Mouse (Mus musculus): ENCODE results near the gene Baz2b.

Gene Baz2b

DNA sequence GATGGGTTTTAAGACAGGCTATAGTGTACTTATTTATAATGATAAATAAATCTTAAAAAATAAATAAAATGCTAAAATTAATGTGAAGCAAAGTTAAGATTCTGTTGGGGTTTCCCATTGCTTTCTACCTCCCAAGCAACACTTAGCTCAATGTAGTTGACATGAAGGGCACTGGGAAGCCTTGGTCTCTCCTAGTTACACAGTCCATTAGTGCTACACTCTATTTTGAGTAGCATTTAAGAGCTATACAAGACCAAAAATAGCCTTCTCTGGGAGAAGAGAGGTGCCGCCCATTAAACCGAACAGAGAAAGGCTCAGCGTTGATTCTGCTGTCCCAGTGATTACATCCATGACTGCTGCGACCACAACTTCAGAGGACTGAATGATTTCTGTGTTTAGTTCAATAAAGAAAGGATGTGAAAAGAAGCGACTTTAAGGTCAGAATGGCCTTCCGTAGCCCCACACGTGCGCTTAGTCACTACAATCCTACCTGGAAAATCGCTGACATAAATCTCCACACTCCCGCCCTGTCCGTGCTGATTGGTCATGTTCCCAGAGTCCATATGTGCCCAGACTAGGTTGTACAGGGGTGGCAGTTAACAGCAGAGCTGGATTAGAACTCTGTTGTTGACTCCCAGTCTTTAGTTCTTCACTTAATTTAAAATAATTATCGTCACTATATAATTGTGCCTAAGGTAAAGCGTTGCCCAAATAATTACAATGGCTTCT lies 257.2 kb downstream of the Baz2b start:
- no peaks in the 10 kb centered on the region for H3K36me3 ChIP-seq (ENCODE audit: insufficient read depth, low read length)
- no peaks in the 10 kb centered on the region for H3K4me1 ChIP-seq (replicated peaks; ENCODE audit: low read depth, low read length)
- no peak overlapping the region for H3K4me3 ChIP-seq (replicated peaks; ENCODE audit: low read length)
- no peaks in the 10 kb centered on the region for H3K27me3 ChIP-seq (ENCODE audit: insufficient read depth, low read length)
- no peaks in the 10 kb centered on the region for H3K9me3 ChIP-seq (ENCODE audit: low read length)
- no peak for TF ChIP-seq NANOG (IDR thresholded peaks at IDR 0.05; ENCODE audit: borderline replicate concordance, low read length)

DNA sequence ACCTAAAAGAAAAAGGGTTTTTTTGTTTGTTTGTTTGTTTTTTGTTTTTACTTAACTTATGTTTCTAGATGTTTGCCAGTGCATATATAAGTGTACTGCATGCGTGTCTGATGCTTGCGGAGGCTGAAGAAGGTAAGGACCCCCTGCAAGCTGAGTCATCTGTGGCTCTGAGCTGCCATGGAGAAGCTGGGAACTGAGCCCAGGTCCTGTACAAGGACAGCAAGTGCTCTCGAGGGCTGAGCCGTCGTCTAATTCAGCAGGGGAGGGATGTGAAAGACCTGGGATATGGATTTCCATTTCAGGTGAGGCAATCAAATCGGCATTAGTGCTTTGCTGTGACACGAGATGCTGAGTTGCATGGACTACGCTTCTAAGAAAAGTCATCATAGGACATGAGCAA lies 257.9 kb downstream of the Baz2b start:
- Histone ChIP-seq H3K27me3 (ENCODE audit: insufficient read depth, low read length) (no peaks in the 10 kb centered on the region), H3K4me1 (replicated peaks; ENCODE audit: low read depth, low read length) (no peaks in the 10 kb centered on the region), H3K4me3 (replicated peaks; ENCODE audit: low read length) (no peak overlapping the region), H3K36me3 (ENCODE audit: insufficient read depth, low read length) (no peaks in the 10 kb centered on the region), H3K9me3 (ENCODE audit: low read length) (no peaks in the 10 kb centered on the region)
- TF ChIP-seq NANOG (IDR thresholded peaks at IDR 0.05; ENCODE audit: borderline replicate concordance, low read length) (no peak), POU5F1 (IDR thresholded peaks at IDR 0.05; ENCODE audit: borderline replicate concordance, low read length) (no peak)

DNA sequence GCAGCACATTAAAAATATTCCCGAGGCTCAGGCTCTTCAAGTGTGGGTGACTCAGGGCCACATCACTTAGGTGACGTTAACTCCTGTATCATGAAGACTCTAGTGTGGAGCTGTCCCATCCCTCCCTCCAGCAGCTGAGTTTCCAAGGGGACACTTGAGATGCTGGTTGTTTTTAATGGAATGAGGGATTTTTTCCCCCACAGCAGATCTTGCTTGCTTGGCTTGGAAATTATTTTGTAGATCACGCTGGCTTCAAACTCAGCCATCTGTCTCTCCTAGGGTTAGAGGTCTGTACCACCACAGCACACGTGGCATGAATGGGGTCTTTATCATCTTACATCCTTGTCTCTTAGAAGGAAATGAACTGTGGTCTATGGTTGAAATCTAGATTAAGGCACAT lies 258.5 kb downstream of the Baz2b start:
- TF ChIP-seq POU5F1 (IDR thresholded peaks at IDR 0.05; ENCODE audit: borderline replicate concordance, low read length) (no peak), NANOG (IDR thresholded peaks at IDR 0.05; ENCODE audit: borderline replicate concordance, low read length) (no peak), CTCF (conservative IDR thresholded peaks at IDR 0.05; ENCODE audit: low read length) (no peak)
- no peaks in the 10 kb centered on the region for H3K4me1 ChIP-seq (replicated peaks; ENCODE audit: low read depth, low read length)
- no peak overlapping the region for H3K4me3 ChIP-seq (replicated peaks; ENCODE audit: low read length)
- no peaks in the 10 kb centered on the region for H3K27me3 ChIP-seq (ENCODE audit: insufficient read depth, low read length)
- no peaks in the 10 kb centered on the region for H3K9me3 ChIP-seq (ENCODE audit: low read length)
- no peaks in the 10 kb centered on the region for H3K36me3 ChIP-seq (ENCODE audit: insufficient read depth, low read length)

DNA sequence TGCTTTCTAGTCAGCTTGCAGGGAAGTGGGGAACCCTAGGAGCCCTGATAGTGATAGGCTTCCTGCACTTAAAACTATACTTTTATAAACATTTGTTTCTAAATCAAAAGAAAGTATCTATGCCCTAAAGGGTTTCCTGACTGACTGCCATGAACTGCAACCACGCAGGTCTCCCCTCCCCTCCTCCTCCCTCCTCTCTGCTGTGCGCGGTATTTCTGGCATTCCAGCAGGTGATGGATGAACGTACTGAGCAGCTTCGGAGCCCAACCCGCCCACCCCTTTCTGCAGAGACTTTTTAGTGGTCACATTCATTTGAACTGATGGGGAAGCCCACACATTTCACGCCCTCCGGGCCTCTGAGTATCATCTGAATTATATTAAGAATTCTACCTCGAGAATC lies 273.3 kb downstream of the Baz2b start:
- Histone ChIP-seq H3K4me3 (replicated peaks; ENCODE audit: low read length) (no peak overlapping the region), H3K36me3 (ENCODE audit: insufficient read depth, low read length) (no peaks in the 10 kb centered on the region), H3K4me1 (replicated peaks; ENCODE audit: low read depth, low read length) (peaks cover 5% of the 10 kb centered on the region; the same call in 1 of the 2 replicates), H3K9me3 (ENCODE audit: low read length) (no peaks in the 10 kb centered on the region), H3K27me3 (ENCODE audit: insufficient read depth, low read length) (no peaks in the 10 kb centered on the region)
- TF ChIP-seq NANOG (IDR thresholded peaks at IDR 0.05; ENCODE audit: borderline replicate concordance, low read length) (no peak), CTCF (conservative IDR thresholded peaks at IDR 0.05; ENCODE audit: low read length) (no peak), POU5F1 (IDR thresholded peaks at IDR 0.05; ENCODE audit: borderline replicate concordance, low read length) (no peak)

DNA sequence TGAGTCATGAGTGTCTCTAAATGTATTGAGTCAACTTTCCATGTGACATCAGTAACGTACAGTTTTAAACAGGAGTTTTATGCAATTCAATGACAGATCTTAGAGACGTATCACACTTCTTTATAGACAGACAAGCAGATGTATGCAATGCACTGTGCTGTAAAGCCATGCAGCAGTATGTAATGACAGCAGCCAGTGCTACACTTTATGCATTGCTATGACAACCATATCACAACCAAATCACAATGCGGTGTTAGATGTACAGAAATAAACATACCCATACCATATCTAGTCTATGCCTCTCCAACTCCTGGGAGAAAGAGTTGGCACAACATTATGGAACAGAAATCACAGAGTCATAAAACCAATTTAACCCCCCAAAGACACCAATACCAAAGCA lies 276.5 kb downstream of the Baz2b start:
- no peaks in the 10 kb centered on the region for H3K9me3 ChIP-seq (ENCODE audit: low read length)
- no peak for TF ChIP-seq POU5F1 (IDR thresholded peaks at IDR 0.05; ENCODE audit: borderline replicate concordance, low read length)
- no peak for TF ChIP-seq CTCF (conservative IDR thresholded peaks at IDR 0.05; ENCODE audit: low read length)
- no peak for TF ChIP-seq NANOG (IDR thresholded peaks at IDR 0.05; ENCODE audit: borderline replicate concordance, low read length)
- no peaks in the 10 kb centered on the region for H3K36me3 ChIP-seq (ENCODE audit: insufficient read depth, low read length)
- no peak overlapping the region for H3K4me3 ChIP-seq (replicated peaks; ENCODE audit: low read length)
- H3K27me3 ChIP-seq (ENCODE audit: insufficient read depth, low read length) = no peaks in the 10 kb centered on the region
- H3K4me1 ChIP-seq (replicated peaks; ENCODE audit: low read depth, low read length) = 0 out of 2 replicates have a peak, but pooled peaks cover 3% of the 10 kb centered on the region

DNA sequence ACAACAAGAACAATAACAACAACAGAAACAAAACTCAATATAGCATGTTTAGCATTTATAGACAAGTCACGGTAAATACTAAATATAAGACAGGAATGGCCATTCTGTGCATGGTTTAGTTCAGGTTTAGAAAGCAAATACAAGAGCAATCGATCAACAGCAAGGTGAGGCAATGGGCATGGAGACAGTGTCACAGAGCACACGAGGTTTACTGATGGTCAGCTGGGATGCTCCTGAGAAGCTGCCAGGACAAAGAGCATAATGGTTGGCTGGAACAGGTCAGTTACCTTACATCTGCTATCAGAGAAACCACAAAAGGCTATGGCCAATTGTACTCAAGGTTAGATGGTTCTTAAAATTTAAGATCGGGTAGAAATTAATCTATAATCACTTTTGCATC lies 277.4 kb downstream of the Baz2b start:
- H3K9me3 ChIP-seq (ENCODE audit: low read length) = peaks cover 4% of the 10 kb centered on the region

DNA sequence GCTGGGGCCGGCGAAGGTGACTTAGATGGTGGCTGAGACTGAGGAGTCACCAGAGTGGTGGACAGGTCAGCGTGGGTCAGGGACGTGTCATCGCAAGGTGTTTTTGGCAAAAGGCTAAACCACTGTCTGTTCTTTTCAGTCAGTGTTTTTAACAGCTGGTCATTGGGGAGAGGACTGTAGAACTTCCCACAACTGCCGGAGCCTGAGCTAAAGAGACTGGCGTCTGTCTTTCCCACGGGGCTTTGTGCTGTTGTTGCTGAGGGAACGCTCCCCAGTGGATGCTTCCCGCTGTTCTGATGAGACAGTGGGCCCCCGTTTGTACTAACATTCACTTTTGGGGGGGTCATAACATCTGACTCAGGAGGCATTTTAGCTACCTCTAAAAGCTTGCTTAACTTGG lies 296.0 kb downstream of the Baz2b start:
- Histone ChIP-seq H3K4me3 (replicated peaks; ENCODE audit: low read length) (no peak overlapping the region), H3K9me3 (ENCODE audit: low read length) (no peaks in the 10 kb centered on the region), H3K36me3 (ENCODE audit: insufficient read depth, low read length) (peaks cover 14% of the 10 kb centered on the region; the same call in 1 of the 2 replicates), H3K4me1 (replicated peaks; ENCODE audit: low read depth, low read length) (no peaks in the 10 kb centered on the region), H3K27me3 (ENCODE audit: insufficient read depth, low read length) (no peaks in the 10 kb centered on the region)
- no peak for TF ChIP-seq CTCF (conservative IDR thresholded peaks at IDR 0.05; ENCODE audit: low read length)
- TF ChIP-seq POU5F1 (IDR thresholded peaks at IDR 0.05; ENCODE audit: borderline replicate concordance, low read length) = no peak
- TF ChIP-seq NANOG (IDR thresholded peaks at IDR 0.05; ENCODE audit: borderline replicate concordance, low read length) = no peak

More for the DNA sequence above, 277.4 kb downstream of the Baz2b start:
- Histone ChIP-seq H3K4me3 (replicated peaks; ENCODE audit: low read length) (no peak overlapping the region), H3K4me1 (replicated peaks; ENCODE audit: low read depth, low read length) (0 out of 2 replicates have a peak, but pooled peaks cover 3% of the 10 kb centered on the region), H3K27me3 (ENCODE audit: insufficient read depth, low read length) (no peaks in the 10 kb centered on the region), H3K36me3 (ENCODE audit: insufficient read depth, low read length) (no peaks in the 10 kb centered on the region)
- TF ChIP-seq CTCF (conservative IDR thresholded peaks at IDR 0.05; ENCODE audit: low read length) = no peak
- TF ChIP-seq POU5F1 (IDR thresholded peaks at IDR 0.05; ENCODE audit: borderline replicate concordance, low read length) = no peak
- TF ChIP-seq NANOG (IDR thresholded peaks at IDR 0.05; ENCODE audit: borderline replicate concordance, low read length) = no peak

DNA sequence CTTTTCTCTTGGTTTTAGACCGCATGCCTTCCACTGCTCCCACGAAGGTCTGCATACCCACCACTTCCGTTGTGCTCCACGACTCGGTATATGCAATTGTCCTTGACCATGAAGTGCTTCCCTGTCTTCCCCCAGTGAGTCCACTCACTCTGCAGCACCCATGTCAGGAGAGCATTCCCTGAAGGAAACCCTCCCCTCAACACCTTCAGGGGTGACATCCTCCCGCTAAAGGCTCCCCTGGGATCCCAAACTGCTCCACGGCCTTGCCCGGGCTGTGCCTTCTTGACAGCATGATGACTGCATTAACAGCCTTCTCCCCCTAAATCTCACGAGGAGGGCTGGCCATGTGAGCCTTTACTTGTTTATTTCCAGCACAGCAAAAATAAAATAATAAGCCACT lies 301.6 kb downstream of the Baz2b start:
- no peaks in the 10 kb centered on the region for H3K9me3 ChIP-seq (ENCODE audit: low read length)
- no peak for TF ChIP-seq POU5F1 (IDR thresholded peaks at IDR 0.05; ENCODE audit: borderline replicate concordance, low read length)
- no peak for TF ChIP-seq CTCF (conservative IDR thresholded peaks at IDR 0.05; ENCODE audit: low read length)
- TF ChIP-seq NANOG (IDR thresholded peaks at IDR 0.05; ENCODE audit: borderline replicate concordance, low read length) = no peak

DNA sequence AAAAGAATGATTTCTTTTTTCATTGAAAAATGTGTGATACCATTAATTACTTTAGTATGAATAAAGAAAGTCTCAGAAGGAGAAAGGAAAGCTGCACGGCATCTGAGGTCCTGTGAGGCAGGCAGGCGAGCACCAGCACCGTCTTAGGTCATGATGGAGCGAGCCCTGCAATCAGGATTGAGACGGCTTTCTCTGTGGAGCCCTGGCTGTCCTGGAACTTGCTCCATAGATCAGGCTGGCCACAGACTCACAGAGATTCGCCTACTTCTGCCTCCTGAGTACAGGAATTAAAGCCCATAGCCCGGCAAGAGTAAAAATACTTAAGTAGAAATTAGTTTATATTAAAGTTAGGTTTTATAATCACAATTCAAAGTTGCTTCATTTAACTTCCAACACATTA lies 305.6 kb downstream of the Baz2b start:
- TF ChIP-seq POU5F1 (IDR thresholded peaks at IDR 0.05; ENCODE audit: borderline replicate concordance, low read length) (no peak), NANOG (IDR thresholded peaks at IDR 0.05; ENCODE audit: borderline replicate concordance, low read length) (no peak), CTCF (conservative IDR thresholded peaks at IDR 0.05; ENCODE audit: low read length) (no peak)

More for the DNA sequence above, 301.6 kb downstream of the Baz2b start:
- H3K4me1 ChIP-seq (replicated peaks; ENCODE audit: low read depth, low read length) = no peaks in the 10 kb centered on the region
- no peaks in the 10 kb centered on the region for H3K27me3 ChIP-seq (ENCODE audit: insufficient read depth, low read length)
- no peak overlapping the region for H3K4me3 ChIP-seq (replicated peaks; ENCODE audit: low read length)
- H3K36me3 ChIP-seq (ENCODE audit: insufficient read depth, low read length) = peaks cover 8% of the 10 kb centered on the region; the same call in 1 of the 2 replicates

More for the DNA sequence above, 305.6 kb downstream of the Baz2b start:
- H3K27me3 ChIP-seq (ENCODE audit: insufficient read depth, low read length) = no peaks in the 10 kb centered on the region
- H3K9me3 ChIP-seq (ENCODE audit: low read length) = no peaks in the 10 kb centered on the region
- H3K4me1 ChIP-seq (replicated peaks; ENCODE audit: low read depth, low read length) = 0 out of 2 replicates have a peak, but pooled peaks cover 2% of the 10 kb centered on the region
- no peak overlapping the region for H3K4me3 ChIP-seq (replicated peaks; ENCODE audit: low read length)
- peaks cover 11% of the 10 kb centered on the region for H3K36me3 ChIP-seq (ENCODE audit: insufficient read depth, low read length)
